8 mouse cellular contexts compared by ENCODE assay signal in the genomic region with DNA sequence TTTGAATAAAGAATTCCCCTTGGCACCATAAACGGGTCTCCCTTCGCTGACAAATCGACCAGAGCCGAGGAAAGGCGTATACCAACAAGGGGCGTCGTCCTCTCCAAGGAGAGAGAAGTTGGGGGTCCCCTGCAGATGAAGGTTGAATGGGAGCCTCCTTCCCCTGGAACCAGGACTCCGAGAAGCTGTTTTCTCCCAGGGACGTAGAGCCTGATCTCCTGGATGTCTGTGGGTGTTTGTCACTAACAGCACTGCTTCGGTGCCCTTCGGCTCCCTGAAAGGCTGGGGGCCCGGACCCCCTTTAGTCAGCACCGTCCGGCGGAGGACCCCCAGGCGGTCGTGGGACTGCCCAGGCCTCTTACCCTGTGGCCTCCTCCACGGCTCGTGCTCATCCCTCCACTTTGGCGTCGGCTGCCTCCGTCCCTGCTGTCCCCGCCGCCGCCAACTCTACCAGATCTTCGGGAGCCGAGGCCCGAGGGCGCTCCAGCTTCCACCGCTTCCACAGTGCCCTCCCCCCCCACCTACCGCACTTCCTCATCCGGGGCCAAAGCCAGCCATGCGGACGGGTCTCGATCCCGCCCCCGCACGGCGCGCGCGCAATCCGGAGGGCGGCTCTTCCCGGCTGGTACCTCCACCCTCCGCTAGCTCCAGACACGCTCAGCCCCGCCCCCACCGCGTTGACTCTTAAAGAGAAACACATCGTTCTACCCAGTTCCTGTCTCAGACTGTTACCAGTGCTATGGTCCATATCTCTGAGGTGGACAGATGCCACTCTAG. TPM values are rescaled to one million over a fixed set of nuclear protein-coding genes. Genes with fewer than 3 reads are reported as not detected.
DNase-seq lines count a peak whose midpoint lies in the region; ATAC-seq lines count a peak whose summit lies in the region.

TSS of gene Prr14l (minus strand) at position 526 of the 777 bp plus-strand sequence.

- H3K27me3 ChIP-seq in hindbrain, embryonic 12.5 days, result no peaks in the 10 kb centered on the region

- H3K36me3 ChIP-seq in hindbrain, embryonic 12.5 days, result 0 out of 2 replicates have a peak, but pooled peaks cover 4% of the 10 kb centered on the region

- peak within 1 kb of the TSS; percentile 82 for H3K4me3 ChIP-seq in hindbrain, embryonic 12.5 days

- peaks cover 23% of the 10 kb centered on the region for H3K4me1 ChIP-seq in hindbrain, embryonic 12.5 days

- H3K9ac ChIP-seq in hindbrain, embryonic 12.5 days, result peak within 1 kb of the TSS; percentile 96

- H3K27ac ChIP-seq in hindbrain, embryonic 12.5 days, result peak within 1 kb of the TSS; percentile 82

- WGBS in hindbrain, embryonic 12.5 days, result under 1% methylated on average over 50 of the region's 51 CpGs

- peak; percentile 97 for ATAC-seq in hindbrain, embryonic 12.5 days (ENCODE audit: low FRiP score)

- DNase-seq in NIH3T3 (ENCODE audit: low read depth), result peak; percentile 99
- DNase-seq in cerebellum, postnatal 10 days, result peak; percentile 100
- DNase-seq in frontal cortex, postnatal 10 days (ENCODE audit: low spot score in 2 of 2), result peak; percentile 98 to 99
- DNase-seq in layer of hippocampus, postnatal 14 days (ENCODE audit: low spot score in 2 of 2), result peak; percentile 99
- DNase-seq in lung, postnatal 14 days, result peak; percentile 100
- DNase-seq in retina, adult 2 months (ENCODE audit: low read depth, low spot score), result peak; percentile 90
- peak; percentile 99 to 100 for DNase-seq in thymus, postnatal 36 days

- H3K4me2 ChIP-seq in hindbrain, embryonic 12.5 days (replicated peaks), result peak within 1 kb of the TSS; percentile 73

- H3K9me3 ChIP-seq in hindbrain, embryonic 12.5 days (replicated peaks), result no peaks in the 10 kb centered on the region

RNA-seq across cellular contexts. Expression of gene Prr14l, which starts in this region (rescaled TPM):
- polyA plus RNA-seq in hindbrain, embryonic 12.5 days (2016; fragmentation: Nextera tagmentation; extraction: Ambion mirVana), result 17.3 and 18.1 TPM in 2 replicates
- 10 to 100 TPM; 53.3 to 58.4 TPM for total RNA-seq in layer of hippocampus, postnatal 14 days (2021)

Comparison
In these comparisons a context has a peak if more than half of its experiments do, and no peak if none do; other contexts are left out.
1. Peak in every context shown above with its lines: DNase-seq, ATAC-seq, H3K4me3 ChIP-seq and H3K27ac ChIP-seq.